Mouse (Mus musculus) heart, embryonic 13.5 days (tissue): Measurements from ENCODE around the gene Hist1h2bq. TPM values are rescaled to one million over a fixed set of nuclear protein-coding genes. Genes with fewer than 3 reads are reported as not detected.
"Not testable (repeated sequence)": the region's sequence is repeated elsewhere in the genome, so short reads cannot be mapped to it uniquely, and the experiment has no call there.

ENCODE experiments used
- ATAC-seq: fragments of 200-750 bp; cut with Nextera tagmentation; 2 replicates; pipeline ENCODE4 v1.8.0; 2017; ENCODE audit warnings: moderate TSS enrichment; ENCODE audit not compliant: insufficient number of reproducible peaks, low FRiP score, low TSS enrichment; ENCODE audit errors: extremely low read depth
- H3K27ac ChIP-seq: fragments of 300-500 bp; sonication (generic); replicated peaks from 2 replicates; pipeline ENCODE4 v1.5.1; 2015; ENCODE audit warnings: moderate library complexity, mild to moderate bottlenecking, inconsistent platforms
- H3K27me3 ChIP-seq: fragments of 300-500 bp; sonication (generic); replicated peaks from 2 replicates; pipeline ENCODE4 v1.6.1; 2015; ENCODE audit warnings: mild to moderate bottlenecking, inconsistent platforms
- H3K36me3 ChIP-seq: fragments of 300-500 bp; sonication (generic); 2 replicates; pipeline ENCODE4 v1.6.1; 2015; ENCODE audit warnings: mild to moderate bottlenecking, inconsistent platforms
- H3K4me1 ChIP-seq: fragments of 300-500 bp; sonication (generic); 2 replicates; pipeline ENCODE4 v1.6.1; 2015; ENCODE audit warnings: inconsistent platforms
- H3K4me2 ChIP-seq: fragments of 300-500 bp; sonication (generic); 2 replicates; pipeline ENCODE4 v1.6.1; 2015; ENCODE audit warnings: inconsistent platforms, mild to moderate bottlenecking, moderate library complexity
- H3K4me3 ChIP-seq: fragments of 300-500 bp; sonication (generic); 2 replicates; pipeline ENCODE4 v1.5.1; 2015; ENCODE audit warnings: moderate library complexity, mild to moderate bottlenecking, inconsistent platforms
- H3K9ac ChIP-seq: fragments of 300-500 bp; sonication (generic); 2 replicates; pipeline ENCODE4 v1.6.1; 2015; ENCODE audit warnings: inconsistent platforms, mild to moderate bottlenecking, moderate library complexity
- H3K9me3 ChIP-seq: fragments of 300-500 bp; sonication (generic); 2 replicates; pipeline ENCODE4 v1.6.1; 2016; ENCODE audit warnings: inconsistent platforms
- WGBS: fragments of 180-500 bp; shearing (Covaris S2); methylation state at CpG from one replicate; pipeline ENCODE4 v1.1.7; 2015; ENCODE audit warnings: mixed read lengths; 5-methylcytosine and 5-hydroxymethylcytosine counted together
- polyA plus RNA-seq: library from polyadenylated mRNA; unstranded; fragments of >200 nt; fragmentation: Nextera tagmentation; extraction: Ambion mirVana; gene quantifications from 2 replicates; pipeline ENCODE4 v1.2.1, GENCODE M21; 2015

The Hist1h2bq gene
- 8.4 and 10.2 TPM in 2 replicates for polyA plus RNA-seq

DNA sequence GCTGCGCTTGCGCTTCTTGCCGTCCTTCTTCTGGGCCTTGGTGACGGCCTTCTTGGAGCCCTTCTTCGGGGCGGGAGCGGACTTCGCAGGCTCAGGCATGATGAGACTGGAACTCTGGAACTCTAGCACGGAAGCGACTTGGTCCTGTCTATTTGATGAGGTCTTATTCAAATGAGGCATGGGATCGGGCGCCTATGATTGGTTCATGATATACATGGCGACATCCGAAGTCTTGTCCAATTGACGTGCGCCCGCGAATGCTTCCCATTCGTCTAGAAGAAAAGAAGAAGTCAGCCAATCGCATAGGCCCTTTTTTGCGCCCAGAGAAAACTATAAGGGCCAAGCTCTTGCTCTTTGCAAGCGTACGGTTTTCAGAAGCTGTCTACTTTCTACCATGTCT lies at the start of gene Hist1h2bq, which contains the start of gene Hist1h2ao:
Hist1h2bq (minus strand) TSS at position 125 of the 400 bp plus-strand sequence.
Hist1h2ao (plus strand) TSS at position 393 of the 400 bp plus-strand sequence.
- ATAC-seq: peak; percentile 86
- not testable (repeated sequence) for H3K4me2 ChIP-seq, H3K27me3 ChIP-seq, H3K36me3 ChIP-seq, H3K27ac ChIP-seq, H3K9ac ChIP-seq, H3K4me3 ChIP-seq, H3K4me1 ChIP-seq, H3K9me3 ChIP-seq
- no CpG with 5 or more reads among the region's 23 CpGs for whole genome bisulfite sequencing

DNA sequence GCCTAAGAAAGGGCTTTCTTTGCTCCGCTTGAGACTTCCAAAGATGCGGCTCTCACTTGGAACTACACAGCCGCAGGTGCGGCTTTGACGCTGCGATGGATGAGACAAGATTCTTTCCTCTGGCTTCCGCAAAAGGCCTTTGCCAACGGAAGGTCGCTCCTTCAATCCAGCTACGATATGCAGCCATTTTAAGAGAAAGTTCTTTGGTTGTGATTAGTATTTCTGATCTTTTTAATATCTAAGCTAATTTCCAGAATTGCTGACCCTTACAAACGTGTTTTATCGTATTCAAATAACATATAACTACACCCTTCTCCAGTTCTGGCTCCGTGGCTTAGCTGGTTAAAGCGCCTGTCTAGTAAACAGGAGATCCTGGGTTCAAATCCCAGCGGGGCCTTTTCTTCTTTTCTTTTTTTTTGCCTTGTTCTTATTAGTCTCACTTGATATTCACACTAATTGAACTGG lies 45.7 kb upstream of the Hist1h2bq start:
- 1% methylated on average over 15 of the region's 15 CpGs for WGBS
- Histone ChIP-seq H3K36me3 (no peaks in the 10 kb centered on the region), H3K4me1 (peaks cover 21% of the 10 kb centered on the region), H3K4me2 (peak overlapping the region; percentile 69), H3K27ac (no peak overlapping the region), H3K27me3 (no peaks in the 10 kb centered on the region), H3K4me3 (peak overlapping the region; percentile 57), H3K9ac (peak overlapping the region; percentile 75), H3K9me3 (no peaks in the 10 kb centered on the region)
- ATAC-seq: no peak

DNA sequence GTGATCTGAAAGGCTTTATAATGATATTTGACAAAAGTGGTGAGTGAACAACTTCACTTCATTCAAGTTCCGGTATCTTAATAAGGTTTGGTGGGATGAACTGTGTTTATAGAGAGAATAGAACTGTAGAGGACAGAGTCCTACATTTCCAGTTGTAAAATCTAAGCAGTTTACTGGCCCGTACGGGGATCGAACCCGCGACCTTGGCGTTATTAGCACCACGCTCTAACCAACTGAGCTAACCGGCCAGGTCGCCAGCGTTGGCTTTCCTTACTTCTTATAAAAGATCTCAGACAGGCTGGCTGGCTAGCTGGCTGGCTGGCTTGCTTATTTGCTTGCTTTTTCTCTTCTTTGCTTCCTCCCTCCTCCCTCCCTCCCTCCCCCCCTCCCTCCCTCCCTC lies 45.1 kb upstream of the Hist1h2bq start:
- H3K4me3 ChIP-seq: peak overlapping the region; percentile 57
- no peak overlapping the region for H3K27ac ChIP-seq
- H3K27me3 ChIP-seq: no peaks in the 10 kb centered on the region
- ATAC-seq: no peak
- H3K4me1 ChIP-seq: peaks cover 24% of the 10 kb centered on the region
- H3K9me3 ChIP-seq: no peaks in the 10 kb centered on the region
- WGBS: 3% methylated on average over 11 of the region's 11 CpGs
- H3K9ac ChIP-seq: peak overlapping the region; percentile 75
- H3K4me2 ChIP-seq: peak overlapping the region; percentile 69
- no peaks in the 10 kb centered on the region for H3K36me3 ChIP-seq

DNA sequence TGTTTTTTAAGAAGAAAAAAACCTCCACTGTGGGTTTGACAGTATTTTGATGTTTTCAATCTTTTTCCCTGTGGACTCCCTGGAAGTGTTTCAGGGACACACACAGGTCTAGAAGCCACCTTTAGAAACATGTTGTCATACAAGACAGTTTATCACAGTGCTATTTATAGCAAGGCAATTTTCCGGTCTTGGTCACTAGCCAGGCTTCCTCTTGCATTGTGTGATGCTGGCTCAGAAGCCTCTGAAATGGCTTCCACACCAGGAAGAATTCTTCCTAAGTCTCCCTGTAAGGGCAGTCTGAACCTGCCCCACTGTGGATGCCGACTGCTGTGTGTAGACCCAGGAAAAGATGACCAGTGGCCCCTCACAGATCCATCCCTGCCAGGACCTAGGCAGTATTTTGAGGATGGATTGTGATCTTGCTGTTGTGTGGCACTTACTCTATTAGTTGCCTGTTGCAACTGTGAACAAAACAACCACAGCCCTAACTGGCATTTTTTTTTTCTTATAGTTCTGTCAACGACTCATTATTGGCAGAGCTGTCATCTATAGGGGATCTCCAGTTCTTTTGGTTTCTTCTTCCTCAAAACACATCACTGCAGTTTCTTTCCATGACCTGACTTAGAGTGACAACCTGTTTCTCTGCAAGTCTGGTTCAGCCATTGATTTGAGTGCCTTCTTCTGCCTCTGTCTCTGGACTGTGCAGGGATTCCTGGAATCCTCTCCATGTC lies 42.4 kb upstream of the Hist1h2bq start:
- H3K9me3 ChIP-seq: no peaks in the 10 kb centered on the region
- H3K9ac ChIP-seq: no peak overlapping the region
- no peaks in the 10 kb centered on the region for H3K27me3 ChIP-seq
- no peaks in the 10 kb centered on the region for H3K36me3 ChIP-seq
- peaks cover 24% of the 10 kb centered on the region for H3K4me1 ChIP-seq
- ATAC-seq: 0 out of 2 replicates have a peak, but pooled peaks have one; percentile 32
- peak overlapping the region; percentile 24; the same call in 1 of the 2 replicates for H3K4me2 ChIP-seq
- 33% methylated on average over 3 of the region's 3 CpGs for WGBS
- no peak overlapping the region for H3K4me3 ChIP-seq
- H3K27ac ChIP-seq: peak overlapping the region; percentile 88

DNA sequence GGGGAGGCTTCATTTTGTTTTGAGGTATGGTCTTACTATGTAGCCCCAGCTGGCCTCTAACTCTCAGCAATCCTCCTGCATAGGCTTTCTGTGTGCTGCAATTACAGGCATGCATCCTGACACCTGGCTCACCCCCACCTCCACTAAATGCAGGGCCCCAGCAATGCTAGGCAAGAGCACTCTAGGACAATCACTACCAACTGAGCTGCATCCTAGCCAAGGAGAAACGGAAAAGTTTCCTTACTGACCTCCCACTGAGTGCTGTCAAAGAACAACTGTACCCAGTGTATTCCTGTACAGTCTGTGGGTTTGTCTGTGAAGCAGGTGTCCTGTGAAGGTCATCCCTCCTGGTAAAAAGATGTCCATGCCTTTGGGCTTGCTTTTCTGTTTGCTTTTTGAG lies 40.7 kb upstream of the Hist1h2bq start:
- not testable (repeated sequence) for ATAC-seq, H3K4me3 ChIP-seq, H3K36me3 ChIP-seq, H3K9ac ChIP-seq, H3K4me2 ChIP-seq, H3K27ac ChIP-seq, H3K9me3 ChIP-seq, H3K27me3 ChIP-seq
- peaks cover 24% of the 10 kb centered on the region for H3K4me1 ChIP-seq
- 27% methylated on average over 1 of the region's 1 CpGs for WGBS

DNA sequence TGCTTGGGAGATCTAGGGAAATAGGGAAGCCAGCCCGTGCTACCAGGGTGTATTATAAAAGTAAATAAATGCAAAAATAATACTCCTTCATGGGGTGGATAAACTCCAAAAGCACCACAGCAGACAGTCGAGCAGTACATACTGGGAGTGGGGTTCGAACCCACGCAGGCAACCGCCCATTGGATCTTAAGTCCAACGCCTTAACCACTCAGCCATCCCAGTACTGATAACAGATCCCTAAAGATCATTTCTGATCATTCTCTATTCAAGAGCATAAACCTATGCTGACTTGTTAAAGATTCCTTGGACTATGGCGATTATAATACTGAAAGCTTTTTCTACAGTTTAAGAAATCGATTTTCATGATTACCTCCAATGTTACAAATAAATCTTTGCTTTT lies 37.9 kb upstream of the Hist1h2bq start:
- Histone ChIP-seq H3K4me3 (no peak overlapping the region), H3K9me3 (no peaks in the 10 kb centered on the region), H3K36me3 (no peaks in the 10 kb centered on the region), H3K27me3 (no peaks in the 10 kb centered on the region), H3K4me2 (no peak overlapping the region), H3K27ac (no peak overlapping the region), H3K9ac (no peak overlapping the region), H3K4me1 (peaks cover 20% of the 10 kb centered on the region)
- 40% methylated on average over 8 of the region's 8 CpGs for WGBS
- no peak for ATAC-seq

DNA sequence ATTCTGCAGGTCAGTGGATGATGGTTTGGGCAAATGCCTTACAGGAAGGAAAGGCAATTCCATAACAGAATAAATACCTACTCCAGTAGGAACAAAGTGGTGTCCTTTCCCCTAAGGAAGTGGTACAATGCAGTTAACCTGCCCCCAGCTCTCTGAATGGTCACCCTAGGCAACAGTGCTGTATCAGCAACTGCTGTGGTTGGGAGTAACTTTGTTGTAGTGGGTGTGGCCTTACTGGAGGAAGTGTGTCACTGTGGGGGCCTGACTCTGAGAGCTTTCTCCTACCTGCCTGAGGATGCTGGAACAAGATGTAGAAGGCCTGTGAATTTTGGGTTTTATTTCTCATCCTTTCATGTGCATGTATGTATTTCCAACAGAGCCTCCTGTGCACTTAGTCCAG lies 36.4 kb upstream of the Hist1h2bq start:
- ATAC-seq, H3K36me3 ChIP-seq, H3K27ac ChIP-seq, H3K4me2 ChIP-seq, H3K9ac ChIP-seq, H3K4me1 ChIP-seq, H3K4me3 ChIP-seq, H3K9me3 ChIP-seq, H3K27me3 ChIP-seq: not testable (repeated sequence)

DNA sequence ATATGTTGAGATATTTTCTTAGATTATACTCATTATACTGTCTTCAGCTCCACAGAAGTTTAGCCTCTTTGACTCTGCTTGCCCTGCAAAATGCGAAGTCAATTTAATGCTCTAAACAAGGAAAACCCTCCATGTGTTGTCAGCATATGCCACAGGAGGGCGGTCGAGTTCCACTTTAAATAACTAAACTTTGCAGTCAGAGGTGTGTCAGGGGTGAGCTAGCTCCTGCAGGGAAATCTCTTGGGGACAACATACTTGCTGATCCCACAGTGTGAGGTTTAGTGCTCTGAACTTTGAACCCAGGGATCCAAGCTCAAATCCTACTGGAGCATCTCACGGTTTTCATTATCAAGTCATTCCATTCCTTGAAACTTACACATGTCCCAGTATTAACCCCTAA lies 30.5 kb upstream of the Hist1h2bq start:
- no CpG with 5 or more reads among the region's 4 CpGs for WGBS
- ATAC-seq, H3K36me3 ChIP-seq: not testable (repeated sequence)

DNA sequence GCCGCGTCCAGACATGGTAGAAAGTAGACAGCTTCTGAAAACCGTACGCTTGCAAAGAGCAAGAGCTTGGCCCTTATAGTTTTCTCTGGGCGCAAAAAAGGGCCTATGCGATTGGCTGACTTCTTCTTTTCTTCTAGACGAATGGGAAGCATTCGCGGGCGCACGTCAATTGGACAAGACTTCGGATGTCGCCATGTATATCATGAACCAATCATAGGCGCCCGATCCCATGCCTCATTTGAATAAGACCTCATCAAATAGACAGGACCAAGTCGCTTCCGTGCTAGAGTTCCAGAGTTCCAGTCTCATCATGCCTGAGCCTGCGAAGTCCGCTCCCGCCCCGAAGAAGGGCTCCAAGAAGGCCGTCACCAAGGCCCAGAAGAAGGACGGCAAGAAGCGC lies 23.5 kb upstream of the Hist1h2bq start, which contains the start of the genes Hist1h2ap and Hist1h2br:
Hist1h2ap (minus strand) TSS at position 47 of the 400 bp plus-strand sequence.
Hist1h2br (plus strand) TSS at position 283 of the 400 bp plus-strand sequence.
- H3K27ac ChIP-seq: not testable (repeated sequence)

More for the DNA sequence above, 30.5 kb upstream of the Hist1h2bq start:
- H3K27ac ChIP-seq, H3K27me3 ChIP-seq, H3K4me2 ChIP-seq, H3K4me1 ChIP-seq, H3K9ac ChIP-seq, H3K9me3 ChIP-seq, H3K4me3 ChIP-seq: not testable (repeated sequence)

DNA sequence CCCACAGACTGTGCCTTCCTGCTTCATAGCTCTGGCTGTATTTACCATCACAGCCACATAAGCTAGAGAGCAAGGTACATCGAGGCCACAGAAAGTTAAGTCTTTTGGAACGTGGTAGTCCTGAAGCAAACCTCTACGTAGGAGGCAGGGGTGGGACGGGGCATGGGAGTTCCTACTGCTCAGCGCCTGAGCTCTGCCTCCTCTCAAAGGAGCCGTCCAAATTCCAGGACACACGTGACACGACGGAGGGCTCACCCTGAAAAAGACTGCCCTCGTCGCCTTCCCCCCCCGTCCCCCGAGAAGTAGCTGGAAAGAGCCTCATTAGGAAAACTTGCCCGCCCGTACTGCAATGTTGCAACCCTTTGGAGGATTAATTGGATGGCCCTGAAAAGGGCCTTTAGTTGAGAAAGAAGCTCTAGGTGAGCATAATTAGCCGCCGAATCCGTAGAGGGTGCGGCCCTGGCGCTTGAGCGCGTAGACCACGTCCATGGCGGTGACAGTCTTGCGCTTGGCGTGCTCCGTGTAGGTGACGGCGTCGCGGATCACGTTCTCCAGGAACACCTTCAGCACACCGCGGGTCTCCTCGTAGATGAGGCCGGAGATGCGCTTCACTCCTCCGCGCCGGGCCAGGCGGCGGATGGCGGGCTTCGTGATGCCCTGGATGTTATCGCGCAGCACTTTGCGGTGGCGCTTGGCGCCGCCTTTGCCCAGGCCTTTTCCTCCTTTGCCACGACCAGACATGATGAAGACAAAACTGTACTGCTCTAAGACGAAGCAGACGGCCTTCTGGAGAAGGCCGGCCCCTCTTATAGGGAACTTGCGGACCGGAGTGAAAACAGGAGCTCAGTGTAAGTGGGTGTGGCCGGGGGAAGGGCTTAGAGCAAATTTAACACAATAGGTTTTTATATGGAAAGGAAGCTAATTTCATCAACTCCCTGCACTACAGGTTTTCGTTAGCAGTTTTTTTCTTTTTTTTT lies 21.7 kb upstream of the Hist1h2bq start, which contains the start of gene Hist1h4n:
Hist1h4n (minus strand) TSS at position 779 of the 977 bp plus-strand sequence.
- Histone ChIP-seq H3K9ac (peak within 1 kb of the TSS; percentile 67), H3K27ac (0 out of 2 replicates have a peak within 1 kb of the TSS, but pooled peaks have one; percentile 50), H3K4me3 (peak within 1 kb of the TSS; percentile 35), H3K4me2 (peak within 1 kb of the TSS; percentile 56)
- not testable (repeated sequence) for H3K36me3 ChIP-seq, H3K9me3 ChIP-seq, H3K27me3 ChIP-seq, H3K4me1 ChIP-seq
- peak; percentile 71; the same call in 1 of the 2 replicates for ATAC-seq
- WGBS: under 1% methylated on average over 26 of the region's 58 CpGs

More for the DNA sequence above, 23.5 kb upstream of the Hist1h2bq start, which contains the start of the genes Hist1h2ap and Hist1h2br:
- H3K4me3 ChIP-seq, H3K9ac ChIP-seq, H3K4me1 ChIP-seq, H3K9me3 ChIP-seq, H3K4me2 ChIP-seq, H3K36me3 ChIP-seq, H3K27me3 ChIP-seq: not testable (repeated sequence)
- WGBS: no CpG with 5 or more reads among the region's 24 CpGs
- ATAC-seq: peak; percentile 87

DNA sequence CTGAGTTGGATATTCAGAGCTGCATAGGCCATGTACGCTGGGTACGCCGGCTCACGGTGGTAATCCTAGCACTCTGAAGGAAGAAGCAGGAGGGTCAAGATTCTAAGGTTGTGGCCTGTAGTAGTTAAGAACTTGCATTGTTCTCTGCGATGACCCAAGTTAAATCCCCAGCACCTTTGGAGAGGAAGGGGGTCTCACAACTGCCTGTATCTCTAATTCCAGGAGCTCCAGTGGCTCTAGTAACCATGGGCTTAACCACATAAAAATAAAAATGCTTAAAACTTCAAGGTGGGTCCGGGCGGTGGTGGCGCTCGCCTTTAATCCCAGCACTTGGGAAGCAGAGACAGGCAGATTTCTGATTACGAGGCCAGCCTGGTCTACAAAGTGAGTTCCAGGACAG lies 20.3 kb upstream of the Hist1h2bq start:
- H3K27me3 ChIP-seq: no peaks in the 10 kb centered on the region
- no peaks in the 10 kb centered on the region for H3K4me1 ChIP-seq
- H3K27ac ChIP-seq: no peak overlapping the region
- WGBS: 82% methylated on average over 10 of the region's 10 CpGs
- H3K9me3 ChIP-seq: no peaks in the 10 kb centered on the region
- H3K4me2 ChIP-seq: peak overlapping the region; percentile 27; the same call in 1 of the 2 replicates
- H3K36me3 ChIP-seq: no peaks in the 10 kb centered on the region
- no peak overlapping the region for H3K9ac ChIP-seq
- H3K4me3 ChIP-seq: no peak overlapping the region
- ATAC-seq: no peak
